Mouse (Mus musculus) adrenal gland (tissue): Measurements from ENCODE around the gene Mga.

Experiments used
- intact Hi-C: fragments of 180-260 bp; cut with DNase I; formaldehyde crosslinking; loops from one replicate; pipeline ENCODE4 v1.15.1; 2025
- long read RNA-seq, 2 experiments: library from polyadenylated mRNA; unstranded; transcript quantifications; one replicate each; pipeline ENCODE4 v2.0.0; 2020; ENCODE audit warnings: borderline replicate concordance in 1 of 2; ENCODE audit not compliant: insufficient replicate concordance in 1 of 2

The Mga gene
- long read RNA-seq, experiment 1, partial matches to known transcripts: 3 of 9 reads
- long read RNA-seq, experiment 1, other reads (novel, unspliced or antisense): 6 of 9 reads
- long read RNA-seq, experiment 2, partial matches to known transcripts: 2 of 5 reads
- long read RNA-seq, experiment 2, other reads (novel, unspliced or antisense): 3 of 5 reads

GRCm38 (mm10) chr2:119897090-119897732 lies at the start of gene Mga:
TSS of gene Mga (plus strand) at chr2:119897228.
- intact Hi-C loops: loop anchor here (10.0 kb wide), 1 partner anchor 102 kb away; the partner anchor contains the start of gene Tyro3

GRCm38 (mm10) chr2:119853811-119854210 lies 43.2 kb upstream of the Mga start:
- intact Hi-C loops: no loop called here

- intact Hi-C loops: no loop called here
Observed at GRCm38 (mm10) chr2:119855310-119855850, 41.6 kb upstream of the Mga start.

- intact Hi-C loops: no loop called here
Observed at GRCm38 (mm10) chr2:119857341-119857740, 39.7 kb upstream of the Mga start.

- intact Hi-C loops: no loop called here
Observed at GRCm38 (mm10) chr2:119864484-119864883, 32.5 kb upstream of the Mga start.

- intact Hi-C loops: no loop called here
Observed at GRCm38 (mm10) chr2:119872371-119873104, 24.5 kb upstream of the Mga start.

- intact Hi-C loops: no loop called here
Observed at GRCm38 (mm10) chr2:119873105-119873464, 23.9 kb upstream of the Mga start.

- intact Hi-C loops: no loop called here
Observed at GRCm38 (mm10) chr2:119875981-119876380, 21.0 kb upstream of the Mga start.

GRCm38 (mm10) chr2:119887201-119887600 lies 9.8 kb upstream of the Mga start:
- intact Hi-C loops: no loop called here

- intact Hi-C loops: loop anchor here (10.0 kb wide), 1 partner anchor 102 kb away; the partner anchor contains the start of gene Tyro3
Observed at GRCm38 (mm10) chr2:119896553-119897089, 407 bp upstream of the Mga start.

- intact Hi-C loops: loop anchor here (10.0 kb wide), 1 partner anchor 103 kb away; the partner anchor contains the start of gene Tyro3
Observed at GRCm38 (mm10) chr2:119898141-119898594, 1.1 kb downstream of the Mga start.

- intact Hi-C loops: no loop called here
Observed at GRCm38 (mm10) chr2:119916007-119916406, 19.0 kb downstream of the Mga start.

GRCm38 (mm10) chr2:119917631-119918369 lies 20.8 kb downstream of the Mga start:
- intact Hi-C loops: no loop called here

- intact Hi-C loops: loop anchor here (1.0 to 10.0 kb wide), 2 partner anchors 41 to 104 kb away; no protein-coding TSS in a partner anchor
Observed at GRCm38 (mm10) chr2:119970571-119970970, 73.5 kb downstream of the Mga start.

GRCm38 (mm10) chr2:119971316-119971715 lies 74.3 kb downstream of the Mga start:
- intact Hi-C loops: loop anchor here (10.0 kb wide), 1 partner anchor 103 kb away; no protein-coding TSS in a partner anchor

- intact Hi-C loops: loop anchor here (2.0 to 10.0 kb wide), 2 partner anchors 103 to 199 kb away; no protein-coding TSS in a partner anchor
Observed at GRCm38 (mm10) chr2:119971837-119972536, 75.0 kb downstream of the Mga start.

- intact Hi-C loops: loop anchor here (2.0 to 10.0 kb wide), 2 partner anchors 102 to 198 kb away; no protein-coding TSS in a partner anchor
Observed at GRCm38 (mm10) chr2:119972537-119972879, 75.5 kb downstream of the Mga start, which contains the start of gene Mapkbp1. TSS of gene Mapkbp1 (plus strand) at chr2:119972699.

- intact Hi-C loops: no loop called here
Observed at GRCm38 (mm10) chr2:119980343-119980986, 83.4 kb downstream of the Mga start.

- intact Hi-C loops: no loop called here
Observed at GRCm38 (mm10) chr2:119981631-119982030, 84.6 kb downstream of the Mga start.
